Mouse (Mus musculus) CH12.LX (cell line): Measurements from ENCODE around the gene Map4k5. TPM values are rescaled to one million over a fixed set of nuclear protein-coding genes. Genes with fewer than 3 reads are reported as not detected.

Experiments used
- DNase-seq: peaks from one replicate; pipeline ENCODE4 v3.0.0-alpha.2; 2013; ENCODE audit errors: extremely low read depth
- H3K27ac ChIP-seq: 2 replicates; pipeline ENCODE4 v1.5.1; 2012; ENCODE audit warnings: low read depth, mild to moderate bottlenecking, control low read depth, moderate library complexity; ENCODE audit not compliant: insufficient read depth
- H3K27me3 ChIP-seq: replicated peaks from 2 replicates; pipeline ENCODE3; 2012; ENCODE audit warnings: inconsistent platforms
- H3K36me3 ChIP-seq, 2 experiments: replicated peaks in 1 of 2; 2 replicates each; pipeline versions ENCODE3 to v1.6.1; 2012; ENCODE audit warnings: inconsistent platforms in 1 of 2, low read length in 1 of 2, mild to moderate bottlenecking in 1 of 2, mixed read lengths in 1 of 2, moderate library complexity in 1 of 2; ENCODE audit not compliant: control insufficient read depth in 1 of 2, insufficient read depth in 1 of 2
- H3K4me1 ChIP-seq, 2 experiments: 2 replicates each; pipeline ENCODE4 v1.6.1; 2012; ENCODE audit warnings: inconsistent platforms in 1 of 2, moderate library complexity in 1 of 2; ENCODE audit not compliant: insufficient read depth in 2 of 2, control insufficient read depth in 1 of 2
- H3K4me2 ChIP-seq: 2 replicates; pipeline ENCODE4 v1.6.1; 2012; ENCODE audit warnings: low read depth, mild to moderate bottlenecking, control low read depth; ENCODE audit not compliant: poor library complexity, insufficient read depth, severe bottlenecking
- H3K4me3 ChIP-seq, 3 experiments: fragments of 150-350 bp in 1 of 3; sonication (generic) in 1 of 3; replicated peaks in 1 of 3; 2 replicates each; pipeline versions ENCODE3 to v1.5.1; 2011 to 2012; ENCODE audit warnings: low read depth in 2 of 3, low read length in 2 of 3, mild to moderate bottlenecking in 2 of 3, moderate library complexity in 2 of 3, control low read depth in 1 of 3, improper control_type of control experiment in 1 of 3, inconsistent platforms in 1 of 3, mixed read lengths in 1 of 3; ENCODE audit not compliant: poor library complexity in 1 of 3
- H3K79me2 ChIP-seq: replicated peaks from 2 replicates; pipeline ENCODE4 v1.6.1; 2012; ENCODE audit warnings: mild to moderate bottlenecking, moderate library complexity; ENCODE audit not compliant: control insufficient read depth, poor library complexity, insufficient read depth, severe bottlenecking; ENCODE audit errors: extremely low read depth
- H3K9ac ChIP-seq: 2 replicates; pipeline ENCODE4 v1.6.1; 2012; ENCODE audit warnings: low read depth, mild to moderate bottlenecking, control low read depth, moderate library complexity; ENCODE audit not compliant: insufficient read depth
- H3K9me3 ChIP-seq: replicated peaks from 2 replicates; pipeline ENCODE3; 2012; ENCODE audit warnings: low read length, inconsistent platforms, mixed read lengths
- BHLHE40 ChIP-seq: IDR thresholded peaks from 2 replicates; pipeline ENCODE4 v1.6.1; 2011; ENCODE audit warnings: mild to moderate bottlenecking, low read depth, low read length, improper control_type of control experiment
- CHD1 ChIP-seq: IDR thresholded peaks from 2 replicates; pipeline ENCODE4 v1.6.1; 2012; ENCODE audit warnings: low read depth, low read length, improper control_type of control experiment, inconsistent platforms
- CHD2 ChIP-seq: IDR thresholded peaks from 2 replicates; pipeline ENCODE4 v1.6.1; 2011; ENCODE audit warnings: low read length, improper control_type of control experiment
- CTCF ChIP-seq, 2 experiments: IDR thresholded peaks in 1 of 2; conservative IDR thresholded peaks in 1 of 2; 2 replicates each; pipeline ENCODE4 v1.5.1; 2011 to 2012; ENCODE audit warnings: low read depth in 2 of 2, low read length in 2 of 2, improper control_type of control experiment in 1 of 2, inconsistent platforms in 1 of 2, mild to moderate bottlenecking in 1 of 2, moderate library complexity in 1 of 2
- EP300 ChIP-seq: IDR thresholded peaks from 2 replicates; pipeline ENCODE4 v1.6.1; 2011; ENCODE audit warnings: low read length, improper control_type of control experiment
- ETS1 ChIP-seq: conservative IDR thresholded peaks from 2 replicates; pipeline ENCODE4 v1.6.1; 2012; ENCODE audit warnings: low read depth, mild to moderate bottlenecking, inconsistent platforms, low read length, improper control_type of control experiment, moderate library complexity
- HCFC1 ChIP-seq: IDR thresholded peaks from 2 replicates; pipeline ENCODE4 v1.6.1; 2012; ENCODE audit warnings: low read depth, mild to moderate bottlenecking, inconsistent platforms, low read length, improper control_type of control experiment
- KAT2A ChIP-seq: IDR thresholded peaks from 2 replicates; pipeline ENCODE4 v1.6.1; 2012; ENCODE audit warnings: low read length, improper control_type of control experiment, inconsistent platforms; ENCODE audit not compliant: insufficient replicate concordance
- MAZ ChIP-seq: IDR thresholded peaks from 2 replicates; pipeline ENCODE4 v1.6.1; 2012; ENCODE audit warnings: low read depth, mild to moderate bottlenecking, inconsistent platforms, low read length, improper control_type of control experiment, moderate library complexity
- MEF2A ChIP-seq: IDR thresholded peaks from 2 replicates; pipeline ENCODE4 v1.6.1; 2014; ENCODE audit warnings: low read depth, mild to moderate bottlenecking, inconsistent platforms, low read length, improper control_type of control experiment, borderline replicate concordance
- MYC ChIP-seq: IDR thresholded peaks from 2 replicates; pipeline ENCODE4 v1.6.1; 2011; ENCODE audit warnings: low read depth, mild to moderate bottlenecking, improper control_type of control experiment, low read length
- NELFE ChIP-seq: IDR thresholded peaks from 2 replicates; pipeline ENCODE4 v1.6.1; 2011; ENCODE audit warnings: low read depth, low read length, improper control_type of control experiment
- PAX5 ChIP-seq: IDR thresholded peaks from 2 replicates; pipeline ENCODE4 v1.6.1; 2012; ENCODE audit warnings: low read length, inconsistent platforms, mixed read lengths
- POLR2A ChIP-seq: IDR thresholded peaks from 2 replicates; pipeline ENCODE4 v1.6.1; 2011; ENCODE audit warnings: low read depth, mild to moderate bottlenecking, improper control_type of control experiment, low read length
- POLR2AphosphoS2 ChIP-seq: IDR thresholded peaks from 2 replicates; pipeline ENCODE4 v1.6.1; 2011; ENCODE audit warnings: low read depth, low read length, improper control_type of control experiment
- SIN3A ChIP-seq: IDR thresholded peaks from 2 replicates; pipeline ENCODE4 v1.6.1; 2012; ENCODE audit warnings: low read length, improper control_type of control experiment, inconsistent platforms
- TCF12 ChIP-seq: IDR thresholded peaks from 2 replicates; pipeline ENCODE4 v1.6.1; 2014; ENCODE audit warnings: low read depth, mild to moderate bottlenecking, inconsistent platforms, low read length, improper control_type of control experiment
- UBTF ChIP-seq: IDR thresholded peaks from 2 replicates; pipeline ENCODE4 v1.6.1; 2012; ENCODE audit warnings: low read depth, mild to moderate bottlenecking, inconsistent platforms, low read length, improper control_type of control experiment, moderate library complexity
- USF1 ChIP-seq: IDR thresholded peaks from 2 replicates; pipeline ENCODE4 v1.6.1; 2014; ENCODE audit warnings: low read depth, mild to moderate bottlenecking, inconsistent platforms, low read length, improper control_type of control experiment
- USF2 ChIP-seq: conservative IDR thresholded peaks from 2 replicates; pipeline ENCODE4 v1.6.1; 2011; ENCODE audit warnings: low read depth, low read length, improper control_type of control experiment
- ZKSCAN1 ChIP-seq: IDR thresholded peaks from 2 replicates; pipeline ENCODE4 v1.6.1; 2012; ENCODE audit warnings: low read depth, inconsistent platforms, low read length, improper control_type of control experiment, borderline replicate concordance
- ZMIZ1 ChIP-seq: IDR thresholded peaks from 2 replicates; pipeline ENCODE4 v1.6.1; 2012; ENCODE audit warnings: low read depth, mild to moderate bottlenecking, inconsistent platforms, low read length, improper control_type of control experiment
- dilution Hi-C: fragments of 300-500 bp; cut with MboI; formaldehyde crosslinking; loops from 2 replicates; pipeline ENCODE4 v1.14.3; 2020; ENCODE audit warnings: low sequenced_read_pairs; ENCODE audit not compliant: extremely low pct_unique_long_range_greater_than_20kb, extremely low pct_ligation_motif_present
- in situ Hi-C: fragments of 300-500 bp; cut with MboI; formaldehyde crosslinking; loops from 3 replicates; pipeline ENCODE4 v1.14.3; 2019; ENCODE audit warnings: low sequenced_read_pairs, low pct_ligation_motif_present, low pct_unique_long_range_greater_than_20kb, mixed read lengths
- polyA plus RNA-seq: library from polyadenylated mRNA; unstranded; fragments of >175 nt; gene quantifications from 2 replicates; pipeline ENCODE4 v1.2.1, GENCODE M21; 2012; ENCODE audit warnings: low read depth; ENCODE audit not compliant: insufficient read length
- total RNA-seq, 2 experiments: library from RNA; depleted of rRNA; stranded (reverse); fragments of 300-350 nt in 1 of 2; fragments of >200 nt in 1 of 2; gene quantifications; 2 replicates each; pipeline ENCODE4 v1.2.3; 2012 to 2014

Map4k5 gene
- total and polyA plus RNA-seq, 3 experiments = 7.8 to 13.5 (median 12.5) TPM

GRCm38 (mm10) chr12:69879172-69879665 lies 13.8 kb downstream of the Map4k5 start:
- no peaks in the 10 kb centered on the region for H3K9me3 ChIP-seq
- no peak for DNase-seq
- H3K79me2 ChIP-seq = 0 out of 2 replicates have a peak, but pooled peaks cover 3% of the 10 kb centered on the region
- no peak overlapping the region for H3K9ac ChIP-seq
- dilution Hi-C loops = no loop called here
- peaks cover 0 to 4% of the 10 kb centered on the region in 2 experiments; a peak in 1 of 4 replicates for H3K4me1 ChIP-seq
- TF ChIP-seq POLR2AphosphoS2 (no peak), PAX5 (no peak), HCFC1 (no peak), POLR2A (no peak), CHD2 (no peak), ZKSCAN1 (no peak), MAZ (no peak), ZMIZ1 (no peak), USF1 (no peak), UBTF (no peak), CHD1 (no peak), EP300 (no peak), ETS1 (no peak), BHLHE40 (no peak)
- TF ChIP-seq, all 38 proteins: peak for 0
- in situ Hi-C loops = no loop called here
- no peak overlapping the region for H3K27ac ChIP-seq
- H3K36me3 ChIP-seq = peaks cover 0 to 8% of the 10 kb centered on the region in 2 experiments
- H3K4me2 ChIP-seq = no peak overlapping the region
- H3K4me3 ChIP-seq = no peak overlapping the region
- no peaks in the 10 kb centered on the region for H3K27me3 ChIP-seq

DNA sequence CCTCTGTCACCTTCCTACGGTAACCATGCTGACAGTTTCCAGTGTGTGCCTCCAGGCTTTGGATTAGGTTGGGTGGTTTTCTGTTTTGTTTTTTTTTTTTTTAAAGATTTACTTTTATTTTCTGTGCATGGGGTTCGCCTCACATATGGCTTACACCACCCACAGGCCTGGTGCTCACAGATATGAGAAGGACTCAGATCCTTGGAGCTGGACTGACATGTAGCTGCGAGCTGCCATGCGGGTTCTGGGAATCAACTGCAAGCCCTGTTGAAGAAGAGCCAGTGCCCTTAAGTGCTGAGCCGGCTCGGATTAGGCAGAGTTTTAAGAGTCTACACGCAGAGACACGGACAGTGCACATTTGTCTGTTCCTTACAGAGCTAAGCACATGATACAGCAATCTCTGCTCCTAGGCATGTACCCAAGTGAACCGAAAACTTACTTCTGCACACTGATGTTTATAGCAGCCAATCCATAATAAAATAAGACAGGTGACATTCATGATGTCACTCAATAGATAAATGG lies 15.1 kb downstream of the Map4k5 start:
- in situ Hi-C loops (no loop called here), dilution Hi-C loops (no loop called here)
- DNase-seq = no peak
- Histone ChIP-seq H3K27me3 (no peaks in the 10 kb centered on the region), H3K4me3 (no peak overlapping the region), H3K9ac (no peak overlapping the region), H3K79me2 (0 out of 2 replicates have a peak, but pooled peaks cover 3% of the 10 kb centered on the region), H3K36me3 (peaks cover 4 to 9% of the 10 kb centered on the region in 2 experiments), H3K9me3 (no peaks in the 10 kb centered on the region), H3K4me2 (no peak overlapping the region)
- TF ChIP-seq CTCF (conservative IDR thresholded peaks at IDR 0.05 in 1 of 2, IDR thresholded peaks at IDR 0.05 in 1 of 2; ENCODE audit: low read depth in 2 of 2, low read length in 2 of 2) (no peak), USF2 (no peak), MYC (no peak), SIN3A (no peak), MEF2A (no peak), ETS1 (no peak), KAT2A (no peak), TCF12 (no peak), BHLHE40 (no peak), ZKSCAN1 (no peak), PAX5 (no peak), NELFE (no peak)
- TF ChIP-seq, all 38 proteins: peak for 0
- H3K27ac ChIP-seq = no peak overlapping the region
- peaks cover 0 to 4% of the 10 kb centered on the region in 2 experiments; a peak in 1 of 4 replicates for H3K4me1 ChIP-seq
